Mouse (Mus musculus): Measurements from ENCODE around the gene Gm9837. TPM values are rescaled to one million over a fixed set of nuclear protein-coding genes. Genes with fewer than 3 reads are reported as not detected.
A peak's percentile ranks its signal among the peaks of the same experiment; 100 is the strongest.

The Gm9837 gene
- polyA plus RNA-seq, 1 experiment from 2014 or later = not detected

GRCm38 (mm10) chr11:53445562-53445961 lies 24.7 kb downstream of the Gm9837 start:
- no peak for DNase-seq (ENCODE audit: low spot score)
- WGBS = 54% methylated on average over 13 of the region's 13 CpGs
- Histone ChIP-seq H3K4me2 (ENCODE audit: low read length) (no peak overlapping the region), H3K27me3 (replicated peaks; ENCODE audit: control insufficient read depth, insufficient read depth, low read length) (no peaks in the 10 kb centered on the region), H3K4me3 (ENCODE audit: low read depth, low read length) (no peak overlapping the region), H3K9ac (ENCODE audit: low read length) (no peak overlapping the region), H3K9me3 (ENCODE audit: control insufficient read depth, low read length) (no peaks in the 10 kb centered on the region), H3K36me3 (ENCODE audit: control insufficient read depth, insufficient read depth, low read length) (no peaks in the 10 kb centered on the region), H3K4me1 (replicated peaks; ENCODE audit: control insufficient read depth, insufficient read depth, low read length) (no peaks in the 10 kb centered on the region; the same call in 1 of the 2 replicates), H3K27ac (ENCODE audit: low read depth) (no peak overlapping the region)
- no peak for ATAC-seq (replicated peaks; ENCODE audit: low FRiP score, low TSS enrichment, low read depth)

GRCm38 (mm10) chr11:53443861-53444260 lies 26.4 kb downstream of the Gm9837 start:
- Histone ChIP-seq H3K9ac (ENCODE audit: low read length) (no peak overlapping the region), H3K36me3 (ENCODE audit: control insufficient read depth, insufficient read depth, low read length) (no peaks in the 10 kb centered on the region), H3K4me2 (ENCODE audit: low read length) (no peak overlapping the region), H3K27me3 (replicated peaks; ENCODE audit: control insufficient read depth, insufficient read depth, low read length) (no peaks in the 10 kb centered on the region), H3K4me3 (ENCODE audit: low read depth, low read length) (no peak overlapping the region), H3K9me3 (ENCODE audit: control insufficient read depth, low read length) (no peaks in the 10 kb centered on the region), H3K27ac (ENCODE audit: low read depth) (no peak overlapping the region), H3K4me1 (replicated peaks; ENCODE audit: control insufficient read depth, insufficient read depth, low read length) (no peaks in the 10 kb centered on the region)
- ATAC-seq (replicated peaks; ENCODE audit: low FRiP score, low TSS enrichment, low read depth) (no peak), DNase-seq (ENCODE audit: low spot score) (no peak)
- WGBS = 41% methylated on average over 6 of the region's 6 CpGs

- no peak overlapping the region for H3K27ac ChIP-seq (ENCODE audit: low read depth)
- ATAC-seq (replicated peaks; ENCODE audit: low FRiP score, low TSS enrichment, low read depth) (no peak), DNase-seq (ENCODE audit: low spot score) (no peak)
- no peak overlapping the region for H3K4me3 ChIP-seq (ENCODE audit: low read depth, low read length)
- no peaks in the 10 kb centered on the region for H3K36me3 ChIP-seq (ENCODE audit: control insufficient read depth, insufficient read depth, low read length)
- H3K27me3 ChIP-seq (replicated peaks; ENCODE audit: control insufficient read depth, insufficient read depth, low read length) = no peaks in the 10 kb centered on the region
- H3K9me3 ChIP-seq (ENCODE audit: control insufficient read depth, low read length) = no peaks in the 10 kb centered on the region
- no peak overlapping the region for H3K4me2 ChIP-seq (ENCODE audit: low read length)
- H3K4me1 ChIP-seq (replicated peaks; ENCODE audit: control insufficient read depth, insufficient read depth, low read length) = no peaks in the 10 kb centered on the region
- 31% methylated on average over 12 of the region's 12 CpGs for WGBS
- no peak overlapping the region for H3K9ac ChIP-seq (ENCODE audit: low read length)
Measured at GRCm38 (mm10) chr11:53441921-53442320, 28.4 kb downstream of the Gm9837 start.

GRCm38 (mm10) chr11:53436338-53436737 lies 33.9 kb downstream of the Gm9837 start:
- no peak for ATAC-seq (replicated peaks; ENCODE audit: low FRiP score, low TSS enrichment, low read depth)
- Histone ChIP-seq H3K4me2 (ENCODE audit: low read length) (no peak overlapping the region), H3K4me3 (ENCODE audit: low read depth, low read length) (no peak overlapping the region), H3K27me3 (replicated peaks; ENCODE audit: control insufficient read depth, insufficient read depth, low read length) (no peaks in the 10 kb centered on the region), H3K9me3 (ENCODE audit: control insufficient read depth, low read length) (no peaks in the 10 kb centered on the region), H3K36me3 (ENCODE audit: control insufficient read depth, insufficient read depth, low read length) (no peaks in the 10 kb centered on the region), H3K4me1 (replicated peaks; ENCODE audit: control insufficient read depth, insufficient read depth, low read length) (no peaks in the 10 kb centered on the region; the same call in 1 of the 2 replicates), H3K9ac (ENCODE audit: low read length) (no peak overlapping the region), H3K27ac (ENCODE audit: low read depth) (no peak overlapping the region)
- no peak for DNase-seq (ENCODE audit: low spot score)
- 86% methylated on average over 6 of the region's 6 CpGs for WGBS

GRCm38 (mm10) chr11:53435504-53435903 lies 34.8 kb downstream of the Gm9837 start:
- H3K27me3 ChIP-seq (replicated peaks; ENCODE audit: control insufficient read depth, insufficient read depth, low read length) = no peaks in the 10 kb centered on the region
- no peaks in the 10 kb centered on the region for H3K9me3 ChIP-seq (ENCODE audit: control insufficient read depth, low read length)
- no peak overlapping the region for H3K4me2 ChIP-seq (ENCODE audit: low read length)
- no peak for ATAC-seq (replicated peaks; ENCODE audit: low FRiP score, low TSS enrichment, low read depth)
- H3K4me1 ChIP-seq (replicated peaks; ENCODE audit: control insufficient read depth, insufficient read depth, low read length) = no peaks in the 10 kb centered on the region; the same call in 1 of the 2 replicates
- WGBS = 80% methylated on average over 8 of the region's 8 CpGs
- no peaks in the 10 kb centered on the region for H3K36me3 ChIP-seq (ENCODE audit: control insufficient read depth, insufficient read depth, low read length)
- no peak overlapping the region for H3K9ac ChIP-seq (ENCODE audit: low read length)
- no peak overlapping the region for H3K27ac ChIP-seq (ENCODE audit: low read depth)
- no peak for DNase-seq (ENCODE audit: low spot score)
- no peak overlapping the region for H3K4me3 ChIP-seq (ENCODE audit: low read depth, low read length)

GRCm38 (mm10) chr11:53433057-53433456 lies 37.2 kb downstream of the Gm9837 start:
- DNase-seq (ENCODE audit: low spot score) (no peak), ATAC-seq (replicated peaks; ENCODE audit: low FRiP score, low TSS enrichment, low read depth) (no peak)
- H3K36me3 ChIP-seq (ENCODE audit: control insufficient read depth, insufficient read depth, low read length) = peaks cover 12% of the 10 kb centered on the region
- no peaks in the 10 kb centered on the region for H3K27me3 ChIP-seq (replicated peaks; ENCODE audit: control insufficient read depth, insufficient read depth, low read length)
- no peak overlapping the region for H3K27ac ChIP-seq (ENCODE audit: low read depth)
- 56% methylated on average over 6 of the region's 6 CpGs for WGBS
- peaks cover 9% of the 10 kb centered on the region for H3K4me1 ChIP-seq (replicated peaks; ENCODE audit: control insufficient read depth, insufficient read depth, low read length)
- H3K9me3 ChIP-seq (ENCODE audit: control insufficient read depth, low read length) = no peaks in the 10 kb centered on the region
- no peak overlapping the region for H3K4me2 ChIP-seq (ENCODE audit: low read length)
- H3K9ac ChIP-seq (ENCODE audit: low read length) = no peak overlapping the region
- H3K4me3 ChIP-seq (ENCODE audit: low read depth, low read length) = no peak overlapping the region

GRCm38 (mm10) chr11:53431347-53432056 lies 38.8 kb downstream of the Gm9837 start:
- ATAC-seq (replicated peaks; ENCODE audit: low FRiP score, low TSS enrichment, low read depth) = peak; percentile 59; the same call in 1 of the 2 replicates

GRCm38 (mm10) chr11:53430670-53431346 lies 39.5 kb downstream of the Gm9837 start, which contains the start of the genes Uqcrq and Gdf9:
Uqcrq (minus strand) TSS chr11:53430831.
Gdf9 (plus strand) TSS chr11:53431023.
- peak; percentile 94 for ATAC-seq (replicated peaks; ENCODE audit: low FRiP score, low TSS enrichment, low read depth)
- peak within 1 kb of the TSS; percentile 95 for H3K4me3 ChIP-seq (ENCODE audit: low read depth, low read length)

More at GRCm38 (mm10) chr11:53431347-53432056, 38.8 kb downstream of the Gm9837 start:
- H3K4me3 ChIP-seq (ENCODE audit: low read depth, low read length) = peak overlapping the region; percentile 95
- H3K27ac ChIP-seq (ENCODE audit: low read depth) = peak overlapping the region; percentile 44; the same call in 1 of the 2 replicates
- H3K4me2 ChIP-seq (ENCODE audit: low read length) = peak overlapping the region; percentile 54
- H3K4me1 ChIP-seq (replicated peaks; ENCODE audit: control insufficient read depth, insufficient read depth, low read length) = peaks cover 9% of the 10 kb centered on the region
- H3K27me3 ChIP-seq (replicated peaks; ENCODE audit: control insufficient read depth, insufficient read depth, low read length) = no peaks in the 10 kb centered on the region
- 11% methylated on average over 9 of the region's 9 CpGs for WGBS
- H3K9me3 ChIP-seq (ENCODE audit: control insufficient read depth, low read length) = no peaks in the 10 kb centered on the region
- H3K9ac ChIP-seq (ENCODE audit: low read length) = 0 out of 2 replicates have a peak overlapping the region, but pooled peaks have one; percentile 17
- no peak for DNase-seq (ENCODE audit: low spot score)
- H3K36me3 ChIP-seq (ENCODE audit: control insufficient read depth, insufficient read depth, low read length) = peaks cover 19% of the 10 kb centered on the region

More at GRCm38 (mm10) chr11:53430670-53431346, 39.5 kb downstream of the Gm9837 start, which contains the start of the genes Uqcrq and Gdf9:
- DNase-seq (ENCODE audit: low spot score) = peak; percentile 96
- Histone ChIP-seq H3K4me1 (replicated peaks; ENCODE audit: control insufficient read depth, insufficient read depth, low read length) (peaks cover 9% of the 10 kb centered on the region), H3K27me3 (replicated peaks; ENCODE audit: control insufficient read depth, insufficient read depth, low read length) (no peaks in the 10 kb centered on the region), H3K4me2 (ENCODE audit: low read length) (peak within 1 kb of the TSS; percentile 94), H3K27ac (ENCODE audit: low read depth) (peak within 1 kb of the TSS; percentile 77), H3K36me3 (ENCODE audit: control insufficient read depth, insufficient read depth, low read length) (peaks cover 19% of the 10 kb centered on the region), H3K9ac (ENCODE audit: low read length) (peak within 1 kb of the TSS; percentile 86), H3K9me3 (ENCODE audit: control insufficient read depth, low read length) (no peaks in the 10 kb centered on the region)
- WGBS = under 1% methylated on average over 44 of the region's 44 CpGs
